Mouse (Mus musculus) left cerebral cortex, adult 18-20 months (tissue): Measurements from ENCODE around the gene Magi1. TPM values are rescaled to one million over a fixed set of nuclear protein-coding genes. Genes with fewer than 3 reads are reported as not detected.

Source experiments
- DNase-seq, 2 experiments: peaks; one replicate each; pipeline ENCODE4 v3.0.0; 2021 to 2022; ENCODE audit warnings: low spot score in 2 of 2, mixed read lengths in 1 of 2
- total RNA-seq, 2 experiments: library from RNA; stranded (reverse); gene quantifications; 2 replicates each; pipeline ENCODE4 v1.2.3; 2021

Magi1 gene
- total RNA-seq, 2 experiments from 2014 or later = 71.0 to 87.5 TPM

DNA sequence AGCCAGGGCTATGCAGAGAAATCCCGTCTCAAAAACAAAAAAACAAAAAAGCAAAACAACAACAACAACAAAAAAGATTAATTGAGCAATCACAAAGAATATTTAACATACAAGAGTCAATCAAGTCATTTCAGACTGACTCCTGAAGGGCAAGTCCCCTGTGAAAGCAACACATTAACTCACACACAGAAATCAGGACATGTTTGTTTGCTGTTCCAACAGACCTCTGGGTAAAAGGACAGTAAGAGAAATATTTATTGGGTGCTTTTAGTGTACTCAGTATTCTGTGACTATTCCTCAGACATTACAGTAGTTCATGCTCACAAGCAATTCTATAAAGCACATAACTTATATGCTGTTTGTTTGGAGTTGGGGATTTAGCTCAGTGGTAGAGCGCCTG is 23.7 kb downstream of the Magi1 start:
- DNase-seq = no peak

DNA sequence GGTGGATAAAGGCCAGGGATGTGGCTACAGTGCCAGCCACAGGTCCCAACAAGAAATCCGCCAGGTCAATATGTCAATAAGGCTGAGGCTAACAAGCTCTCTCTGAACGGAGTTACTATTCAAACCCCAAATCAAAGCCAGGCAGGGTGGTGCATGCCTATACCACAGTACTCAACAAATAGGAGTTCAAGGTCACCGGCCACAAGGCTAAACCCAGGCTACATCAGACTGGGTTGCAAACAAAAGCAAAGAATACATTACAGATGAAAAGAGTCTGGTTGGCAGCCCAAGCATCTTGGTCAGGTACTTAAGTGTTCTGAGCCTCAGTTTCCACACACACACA is 25.9 kb downstream of the Magi1 start:
- no peak for DNase-seq

DNA sequence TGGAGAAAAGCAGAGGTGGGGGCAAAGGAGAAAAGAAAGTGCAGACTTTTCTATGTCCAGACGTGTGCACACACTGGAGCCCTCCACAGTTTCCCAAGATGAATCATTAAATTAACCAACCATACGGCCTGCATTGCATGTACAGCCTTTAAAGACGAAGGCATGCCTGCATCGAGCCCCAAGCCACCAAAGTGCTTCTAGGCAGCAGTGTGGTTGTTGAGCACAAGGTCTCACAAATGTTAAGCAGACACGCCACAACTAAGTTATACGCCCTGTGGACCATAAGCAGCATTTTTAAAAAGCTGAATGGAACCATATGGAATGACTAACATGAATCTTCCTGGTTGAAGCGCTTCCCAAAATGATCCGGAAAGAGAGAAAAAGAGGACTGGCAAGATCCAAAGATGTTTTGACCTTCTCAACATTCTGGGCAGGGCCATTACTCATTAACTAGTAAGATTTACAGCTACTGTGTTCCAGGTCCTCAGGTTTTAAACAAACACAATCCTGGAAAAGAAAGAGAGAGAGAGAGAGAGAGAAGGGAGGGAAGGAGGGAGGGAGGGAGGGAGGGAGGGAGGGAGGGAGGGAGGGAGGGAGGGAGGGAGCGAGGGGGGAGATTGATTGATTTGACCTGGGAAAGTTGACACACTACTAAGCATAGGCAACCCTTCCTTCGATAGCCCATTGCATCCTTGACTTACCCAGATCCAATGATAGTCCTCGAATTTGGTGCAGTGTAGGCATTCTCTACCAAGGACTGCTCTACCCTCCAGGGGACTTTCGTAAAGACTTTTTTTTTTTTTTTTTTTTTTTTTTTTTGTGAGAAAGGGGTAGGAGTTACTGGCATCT is 26.5 kb downstream of the Magi1 start:
- no peak for DNase-seq

DNA sequence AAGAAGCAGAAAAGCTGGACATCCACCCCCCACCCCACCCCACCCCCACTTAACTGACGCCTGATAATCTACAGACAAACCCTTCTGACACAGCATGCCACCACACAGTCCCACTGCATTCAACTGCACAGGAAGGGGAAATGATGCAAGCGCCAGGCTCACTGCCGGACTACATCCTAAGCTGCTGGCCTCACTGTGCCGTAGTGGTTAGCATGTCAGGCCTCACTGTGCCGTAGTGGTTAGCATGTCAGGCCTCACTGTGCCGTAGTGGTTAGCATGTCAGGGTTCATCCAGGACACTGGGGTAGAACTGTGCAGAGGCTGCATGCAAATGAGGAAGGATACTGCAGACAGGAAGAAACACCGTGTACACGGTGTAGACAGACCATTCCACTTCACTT is 29.8 kb downstream of the Magi1 start:
- no peak for DNase-seq

DNA sequence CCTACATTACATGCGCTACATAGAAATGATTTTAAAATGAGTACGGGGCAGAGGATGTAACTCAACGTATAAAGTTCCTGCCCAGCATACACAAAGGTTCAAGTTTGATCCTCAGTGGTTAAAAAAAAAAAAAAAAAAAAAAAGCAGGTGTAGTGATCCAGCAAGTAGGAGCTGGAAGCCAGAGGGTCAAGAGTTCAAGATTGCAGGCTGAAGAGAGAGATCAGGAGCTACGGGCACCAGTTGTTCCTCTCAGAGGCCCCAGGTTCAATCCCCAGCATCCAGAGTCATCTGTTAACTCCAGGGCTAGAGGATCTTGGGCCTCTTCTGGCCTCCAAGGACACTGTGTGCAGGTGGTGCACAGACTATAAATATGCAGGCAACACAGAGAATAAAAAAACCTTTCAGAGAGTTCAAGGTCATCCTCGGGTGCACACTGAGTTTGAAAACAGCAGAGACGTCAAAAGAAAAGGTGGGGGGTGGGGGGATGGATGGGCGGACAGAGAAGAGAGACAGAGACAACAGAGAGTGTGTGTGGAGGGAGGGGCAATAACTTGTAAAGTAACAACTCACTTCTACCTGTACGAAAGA is 32.3 kb downstream of the Magi1 start:
- DNase-seq = no peak

DNA sequence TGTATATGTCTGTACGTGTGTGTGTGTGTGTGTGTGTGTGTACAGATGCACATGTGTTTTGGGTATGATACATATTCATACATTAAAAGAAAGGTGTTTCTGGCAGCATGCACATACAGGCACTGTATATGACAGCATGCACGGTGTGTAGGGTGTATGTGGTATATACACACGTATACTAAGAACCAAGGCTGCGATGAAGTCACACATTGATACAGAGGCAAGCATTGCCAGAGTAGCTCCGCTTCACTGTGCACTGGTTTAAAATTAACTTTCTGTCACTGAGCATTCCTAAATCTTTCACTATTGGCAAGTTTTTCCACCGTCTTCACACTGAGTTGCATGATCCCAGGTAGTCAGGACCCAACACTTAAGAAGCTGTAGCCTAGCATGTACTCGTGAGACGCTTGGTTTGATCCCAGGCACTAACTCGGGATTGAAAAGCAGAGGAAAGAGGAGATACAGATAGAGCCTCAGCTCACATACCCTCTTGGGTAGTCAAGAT is 34.4 kb downstream of the Magi1 start:
- DNase-seq = no peak

DNA sequence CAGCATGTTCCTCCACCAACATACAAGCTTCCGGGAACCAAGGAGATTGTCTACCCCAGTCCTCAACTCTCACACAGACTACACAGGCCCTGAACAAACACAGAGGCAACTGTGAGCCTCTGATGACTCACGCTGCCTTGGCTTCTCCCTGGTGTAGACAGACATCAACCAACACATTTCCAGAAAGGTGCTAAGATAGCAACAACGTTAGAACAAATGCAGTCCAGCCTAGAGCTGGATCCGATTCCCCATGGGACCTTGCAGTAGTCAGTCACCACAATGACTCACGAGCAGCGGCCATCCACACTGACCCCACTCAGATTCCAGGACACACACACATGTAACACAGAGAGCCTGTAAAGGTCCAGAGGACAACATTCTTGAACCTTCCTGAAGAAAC is 42.5 kb downstream of the Magi1 start:
- DNase-seq = peak; percentile 38 to 54

DNA sequence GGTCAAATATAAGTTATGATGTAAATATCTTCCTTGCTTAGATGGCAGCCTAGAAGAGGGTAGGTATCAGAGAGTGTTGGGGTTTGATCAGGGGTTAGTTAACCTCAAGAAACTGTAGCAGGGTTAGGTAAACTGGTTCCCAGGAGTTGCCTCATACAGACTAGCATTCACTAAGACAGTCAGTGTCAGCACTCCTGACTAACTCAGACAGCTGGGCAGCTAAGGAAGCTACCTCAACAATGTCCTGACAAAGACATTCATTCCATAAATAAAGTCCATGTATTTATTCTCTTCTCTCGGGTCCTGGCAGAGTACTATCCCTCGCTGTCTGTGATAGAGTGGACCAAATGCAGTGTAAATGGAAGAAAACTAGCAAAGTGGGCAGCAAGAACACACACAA is 45.1 kb downstream of the Magi1 start:
- DNase-seq = no peak

DNA sequence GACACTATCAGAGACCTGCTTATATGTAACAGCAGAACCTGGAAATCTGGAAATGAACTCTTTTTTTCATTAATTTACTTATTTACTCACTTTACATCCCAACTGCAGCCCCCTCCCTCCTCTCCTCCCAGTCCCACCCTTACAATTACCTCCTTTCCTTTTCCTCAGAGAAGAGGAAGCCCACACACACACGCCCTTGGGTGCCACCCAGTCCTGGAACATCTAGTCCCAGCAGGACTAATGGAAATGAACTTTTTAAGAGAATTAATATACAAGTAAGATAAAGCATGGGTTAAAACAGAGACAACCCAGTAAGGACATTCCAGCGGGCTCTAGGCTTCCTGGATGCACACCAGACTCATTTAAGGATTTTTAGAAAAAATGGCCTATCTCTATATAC is 46.8 kb downstream of the Magi1 start:
- DNase-seq = no peak

DNA sequence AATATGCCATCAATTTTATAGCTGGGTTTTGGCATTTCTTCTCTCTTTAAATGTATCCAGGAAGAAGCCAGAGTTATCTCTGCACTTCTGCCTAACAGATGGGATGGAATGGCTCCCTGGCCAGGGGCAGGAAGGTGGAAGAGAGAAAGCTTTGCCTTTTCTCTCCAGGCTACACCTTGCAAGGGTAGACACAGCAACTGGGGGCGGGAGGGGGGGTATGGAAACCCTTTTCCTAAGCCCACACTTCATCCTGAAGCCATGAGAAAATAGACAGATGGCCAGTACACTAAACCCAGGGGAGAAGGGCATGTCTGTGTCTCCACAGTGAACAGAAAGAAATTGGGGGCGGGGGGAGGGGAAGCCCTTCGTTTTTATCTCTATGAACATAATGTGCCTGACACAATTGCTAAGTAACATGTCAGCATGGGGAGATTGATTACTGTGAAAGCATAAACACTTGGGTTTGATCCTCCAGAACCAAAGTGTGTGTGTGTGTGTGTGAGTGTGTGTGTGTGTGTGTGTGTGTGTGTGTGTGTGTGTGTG is 51.4 kb downstream of the Magi1 start:
- DNase-seq = no peak

DNA sequence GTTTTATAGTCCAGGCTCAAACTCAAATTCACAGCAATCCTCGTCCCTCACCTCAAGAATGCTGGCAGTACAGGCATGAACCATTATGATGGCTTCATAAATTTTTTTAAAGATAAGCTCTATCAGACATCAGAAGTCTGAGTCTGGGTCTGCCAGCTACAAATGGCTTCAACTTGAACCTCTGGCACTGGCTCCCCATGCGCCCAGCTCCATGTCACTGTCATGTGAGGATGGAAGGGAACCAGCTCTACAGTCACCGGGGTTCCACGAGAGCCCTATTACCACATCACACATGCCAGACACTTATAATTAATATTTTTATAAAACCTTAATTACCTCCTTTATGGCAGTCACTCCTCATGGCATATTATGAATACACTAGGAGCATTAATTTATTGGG is 51.9 kb downstream of the Magi1 start:
- no peak for DNase-seq

DNA sequence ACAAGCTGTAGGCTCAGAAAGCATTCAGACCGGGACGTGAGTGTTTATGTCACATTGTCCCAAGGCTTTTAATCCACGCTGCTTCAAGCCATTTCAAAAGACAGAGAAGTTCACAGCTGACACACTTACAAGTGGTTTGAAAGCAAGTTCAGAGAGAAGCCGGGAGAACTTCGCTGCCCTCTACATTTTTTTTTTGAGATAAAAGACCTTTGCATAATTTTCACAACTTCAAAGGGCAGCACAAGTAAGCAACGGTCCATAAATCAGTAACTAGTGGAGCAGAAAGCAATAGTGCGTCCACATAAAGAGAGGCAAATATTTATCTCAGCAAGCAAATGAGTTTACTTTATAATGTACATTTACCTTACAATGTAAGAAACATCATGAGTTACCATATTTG is 52.4 kb downstream of the Magi1 start:
- no peak for DNase-seq

DNA sequence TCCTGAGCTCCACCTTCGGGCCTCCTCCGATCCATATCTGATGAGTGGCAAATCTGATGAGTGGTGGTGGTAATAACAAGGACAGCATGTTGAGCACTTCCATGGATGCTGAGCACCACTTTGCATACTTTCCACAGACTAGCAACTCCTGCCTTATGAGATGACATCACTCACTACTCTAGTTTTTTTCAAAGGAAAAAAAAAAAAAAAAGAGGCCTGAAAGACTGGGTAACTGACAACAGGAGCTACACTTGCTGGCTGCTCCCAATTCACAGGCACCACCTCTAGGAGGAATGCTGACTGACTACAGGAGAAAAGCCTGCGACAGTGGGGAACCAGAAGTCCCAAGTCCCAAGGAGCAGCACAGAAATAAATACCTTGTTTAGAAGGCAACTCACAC is 52.8 kb downstream of the Magi1 start:
- DNase-seq = no peak

DNA sequence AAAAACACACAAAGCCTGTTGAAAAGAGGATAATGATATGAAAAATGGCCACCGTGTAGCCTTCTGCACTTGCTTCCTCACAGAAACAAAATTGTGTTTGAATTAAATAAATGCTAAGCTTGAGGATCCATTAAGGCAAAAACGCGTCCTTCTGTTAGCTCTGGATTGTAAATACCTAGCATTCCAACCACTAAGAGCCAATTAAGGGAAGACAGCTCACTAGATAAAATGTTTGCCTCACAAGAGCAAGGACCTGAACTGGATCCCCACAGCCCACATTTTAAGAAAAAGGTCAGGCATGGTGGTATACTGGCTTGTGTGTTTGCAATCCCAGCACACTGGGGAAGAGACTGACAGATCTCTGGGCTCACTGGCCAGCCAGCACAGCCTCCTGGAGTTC is 53.6 kb downstream of the Magi1 start:
- no peak for DNase-seq

DNA sequence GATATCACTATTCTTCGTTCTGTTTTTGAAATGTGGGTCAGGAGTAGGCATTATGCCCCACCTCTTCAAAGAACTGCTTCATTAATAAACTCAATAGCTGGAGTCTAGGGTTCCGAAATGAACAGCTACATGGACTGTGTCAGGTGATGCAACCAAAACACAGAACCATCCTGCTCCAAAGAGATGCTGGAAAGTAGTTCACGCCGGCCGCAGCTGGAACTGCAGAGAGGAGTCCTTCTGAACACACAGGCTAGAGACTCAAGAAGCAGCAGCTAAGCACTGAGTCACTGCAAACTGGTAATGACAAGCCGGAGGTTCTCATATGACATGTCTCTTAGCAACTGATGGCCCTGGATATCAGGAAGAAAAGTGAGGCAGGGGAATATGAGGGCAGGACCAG is 57.5 kb downstream of the Magi1 start:
- peak; percentile 13 to 47 for DNase-seq

DNA sequence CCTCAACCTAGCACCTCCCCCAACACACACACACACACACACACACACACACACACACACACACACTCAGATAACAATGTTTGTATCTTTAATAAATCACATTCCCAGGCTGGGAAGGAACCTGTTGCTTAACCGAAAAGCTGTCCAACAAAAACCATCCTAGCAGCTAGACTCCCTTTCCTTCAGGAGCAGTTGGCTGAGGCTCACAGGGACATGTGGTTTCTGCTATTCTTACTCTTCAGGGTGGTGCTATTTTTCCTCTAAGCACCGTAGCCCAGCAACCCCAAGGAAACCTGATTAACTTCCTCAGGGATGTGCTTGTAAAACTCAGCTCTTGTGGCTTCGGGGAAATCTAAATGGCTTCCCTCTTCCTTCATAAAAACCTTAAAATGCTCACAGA is 57.9 kb downstream of the Magi1 start:
- DNase-seq = peak; percentile 17 to 56

DNA sequence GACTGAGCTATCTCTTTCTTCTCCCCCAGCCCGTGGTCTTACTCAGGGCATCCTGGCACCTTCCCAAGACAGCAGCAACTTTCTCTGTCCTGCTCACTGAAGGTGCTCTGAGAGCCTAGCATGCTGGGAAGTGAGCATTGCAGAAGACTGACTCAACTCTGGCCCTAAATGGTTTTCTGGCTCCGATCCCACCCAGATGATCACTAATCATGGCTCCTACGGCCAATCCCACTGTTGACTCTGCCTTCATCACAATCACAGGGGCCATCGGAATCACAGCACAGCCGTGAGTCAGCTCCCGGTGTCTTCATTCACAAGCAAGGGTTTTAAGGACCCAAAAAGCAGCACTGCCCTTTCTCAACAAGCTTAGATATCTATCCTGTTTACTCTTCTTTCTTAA is 58.6 kb downstream of the Magi1 start:
- no peak for DNase-seq

DNA sequence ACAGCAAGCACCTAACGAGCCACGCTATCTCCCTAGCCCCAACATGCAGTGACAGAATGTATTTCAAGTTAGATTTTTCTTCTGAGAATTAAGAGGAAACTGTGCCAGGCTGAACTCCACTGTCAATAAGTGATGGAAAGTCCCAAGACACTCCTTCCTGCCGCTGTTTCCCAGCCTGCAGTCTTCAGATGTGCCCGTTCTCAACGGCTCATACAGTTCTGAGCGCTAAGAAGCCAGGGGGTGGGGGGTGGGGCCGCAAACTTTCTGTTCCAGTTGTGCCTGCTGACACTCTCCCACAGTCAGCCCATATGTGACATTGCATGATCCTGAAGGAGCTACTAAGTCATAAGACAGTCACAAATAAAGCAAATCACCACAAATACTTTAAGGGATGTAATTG is 61.5 kb downstream of the Magi1 start:
- DNase-seq = no peak

DNA sequence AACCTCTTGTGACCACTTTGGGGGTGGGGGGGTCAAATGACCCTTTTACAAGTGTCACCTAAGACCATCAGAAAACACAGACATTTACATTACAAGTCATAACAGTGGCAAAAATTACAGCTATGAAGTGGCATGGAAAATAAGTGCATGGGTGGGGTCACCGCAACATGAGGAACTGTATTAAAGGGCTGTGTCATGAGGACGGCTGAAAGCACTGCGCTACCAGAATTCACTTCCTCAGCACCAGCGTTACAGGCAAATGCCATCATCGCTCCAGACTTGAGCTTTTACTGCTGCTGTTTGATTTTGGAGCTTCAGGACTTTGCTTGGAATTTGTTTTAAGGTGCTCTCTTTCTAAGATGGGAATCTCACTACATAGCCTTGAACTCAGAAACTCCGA is 62.0 kb downstream of the Magi1 start:
- no peak for DNase-seq

DNA sequence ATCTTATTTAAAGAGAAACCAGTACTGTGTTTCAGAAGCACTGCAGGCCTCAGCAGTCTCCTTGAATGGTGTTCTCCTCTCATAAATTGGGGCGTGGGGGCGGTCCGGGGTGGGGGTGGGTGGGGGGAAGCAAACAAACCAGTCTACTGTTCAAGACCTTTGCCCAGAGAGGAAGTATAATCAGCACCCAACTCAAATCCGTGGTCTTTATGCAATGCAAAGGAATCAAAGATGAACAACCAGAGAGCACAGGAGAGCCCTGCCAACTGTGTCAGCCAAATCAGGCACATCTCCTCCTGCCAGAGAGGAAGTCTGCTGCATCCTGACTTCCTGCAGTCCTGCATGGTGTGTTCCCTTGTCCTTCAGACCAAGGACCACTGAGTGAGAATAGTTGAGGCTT is 65.6 kb downstream of the Magi1 start:
- DNase-seq = no peak

DNA sequence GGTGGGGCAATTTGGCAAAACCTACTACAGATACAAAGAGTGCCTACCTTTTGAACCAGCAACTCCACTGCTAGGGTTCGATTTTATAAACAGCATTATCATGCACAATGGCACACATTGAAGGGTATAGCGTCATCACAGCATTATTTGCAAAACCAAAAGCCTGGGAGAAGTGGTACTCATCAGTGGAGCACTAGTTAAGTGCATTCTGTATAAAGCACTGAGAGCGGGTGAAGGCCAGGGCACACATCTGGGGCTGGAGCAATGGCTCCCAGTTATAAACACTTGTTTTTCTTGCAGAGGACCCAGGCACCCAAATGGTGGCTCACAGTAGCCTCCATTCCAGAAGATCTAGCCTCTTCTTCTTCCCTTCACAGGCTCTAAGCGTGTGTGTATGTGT is 67.9 kb downstream of the Magi1 start:
- no peak for DNase-seq

DNA sequence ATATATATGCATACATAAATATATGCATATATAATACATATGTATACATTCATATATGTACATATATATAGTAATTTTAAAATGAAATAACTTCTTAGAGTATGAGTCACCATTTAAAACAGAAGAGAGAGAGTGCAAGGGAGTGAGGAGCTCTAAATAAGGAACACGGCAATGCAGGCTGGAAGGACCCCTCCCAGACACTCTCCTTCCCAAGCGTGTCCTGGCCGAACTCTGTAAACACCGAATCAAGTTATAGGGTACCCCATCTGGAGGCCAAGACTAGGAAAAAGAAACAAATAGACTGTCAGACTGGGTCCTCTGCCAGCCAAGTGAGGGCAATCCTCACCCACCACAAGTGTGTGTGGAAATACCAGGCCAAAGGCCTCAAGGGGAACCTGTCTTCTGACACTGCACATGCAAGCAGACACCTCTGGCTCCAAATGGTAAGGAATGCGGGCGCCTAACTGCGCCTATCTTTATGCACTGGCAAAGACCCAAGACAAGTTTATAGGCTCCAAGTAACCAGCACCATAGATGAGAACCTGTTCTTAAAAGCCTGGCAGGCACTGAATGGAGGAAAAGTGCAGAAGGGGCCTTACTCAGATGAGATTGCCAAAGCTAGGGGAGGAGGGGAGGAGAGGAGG is 68.7 kb downstream of the Magi1 start:
- no peak for DNase-seq
